In genomic region chr13:82942691-82943341, GRCm38 (mm10) we compare ENCODE assay signal across 11 mouse cellular contexts.
DNase-seq lines count a peak whose midpoint lies in the region; ATAC-seq and TF ChIP-seq lines count a peak whose summit lies in the region.
"Had no signal": no experiment of that assay in that cellular context is flagged by ENCODE, and none has a peak within 500 bp of the region (broad histone marks: within the 10 kb centered on the region; RNA-seq: fewer than 3 reads in every experiment).

No protein-coding gene starts in this region.

- H3K27ac ChIP-seq in layer of hippocampus, adult 2 months = peak overlapping the region; percentile 4; the same call in 1 of the 2 replicates
- H3K27ac ChIP-seq in midbrain, embryonic 15.5 days = no peak overlapping the region
- H3K27ac ChIP-seq: kidney, postnatal 0 days; neural tube, embryonic 12.5 days had no signal

- no peak for DNase-seq in layer of hippocampus, adult 2 months (ENCODE audit: low spot score in 2 of 2)
- DNase-seq in layer of hippocampus, postnatal 10 days (ENCODE audit: low spot score in 2 of 2) = no peak
- DNase-seq in embryo, embryonic 9.5 days (ENCODE audit: extremely low spot score) = peak; percentile 5
- peak; percentile 35 to 54 for DNase-seq in frontal cortex, postnatal 36 days (ENCODE audit: low spot score in 2 of 2)
- DNase-seq in thymus, postnatal 0 days (ENCODE audit: low spot score) = no peak
- DNase-seq: lung, postnatal 10 days; thymus, postnatal 14 days had no signal

- H3K4me2 ChIP-seq in midbrain, embryonic 15.5 days = peak overlapping the region; percentile 22; the same call in 1 of the 2 replicates
- H3K4me2 ChIP-seq: neural tube, embryonic 12.5 days had no signal

- H3K9ac ChIP-seq in midbrain, embryonic 15.5 days = no peak overlapping the region
- H3K9ac ChIP-seq: neural tube, embryonic 12.5 days had no signal

- ATAC-seq in midbrain, embryonic 15.5 days (replicated peaks) = no peak
- no peak for ATAC-seq in megakaryocyte-erythroid progenitor cell, adult 5-6 weeks (replicated peaks; ENCODE audit: low FRiP score, low TSS enrichment, poor library complexity, severe bottlenecking)

- peak overlapping the region; percentile 31 for H3K4me3 ChIP-seq in layer of hippocampus, adult 2 months
- no peak overlapping the region for H3K4me3 ChIP-seq in midbrain, embryonic 15.5 days
- H3K4me3 ChIP-seq: neural tube, embryonic 12.5 days had no signal

- WGBS in midbrain, embryonic 15.5 days = 43% methylated on average over 11 of the region's 11 CpGs

- TF ChIP-seq CTCF in layer of hippocampus, adult 2 months (conservative IDR thresholded peaks at IDR 0.05) = no peak

- no peaks in the 10 kb centered on the region for H3K36me3 ChIP-seq in midbrain, embryonic 15.5 days (replicated peaks)
- H3K36me3 ChIP-seq: neural tube, embryonic 12.5 days had no signal

- H3K4me1 ChIP-seq in midbrain, embryonic 15.5 days = no peaks in the 10 kb centered on the region
- H3K4me1 ChIP-seq: neural tube, embryonic 12.5 days had no signal

- H3K9me3 ChIP-seq in midbrain, embryonic 15.5 days = no peaks in the 10 kb centered on the region
- H3K9me3 ChIP-seq: neural tube, embryonic 12.5 days had no signal

- H3K27me3 ChIP-seq in midbrain, embryonic 15.5 days (replicated peaks) = no peaks in the 10 kb centered on the region
- H3K27me3 ChIP-seq: neural tube, embryonic 12.5 days had no signal

Comparison
In these comparisons a context has a peak if more than half of its experiments do, and no peak if none do; other contexts are left out.
1. DNase-seq: peak in embryo, embryonic 9.5 days (single experiment) and frontal cortex, postnatal 36 days (2 of 2); none in layer of hippocampus, adult 2 months (0 of 2), layer of hippocampus, postnatal 10 days (0 of 2) and thymus, postnatal 0 days (single experiment).